Comparison of ENCODE assay signal across 22 mouse cellular contexts in the genomic region with DNA sequence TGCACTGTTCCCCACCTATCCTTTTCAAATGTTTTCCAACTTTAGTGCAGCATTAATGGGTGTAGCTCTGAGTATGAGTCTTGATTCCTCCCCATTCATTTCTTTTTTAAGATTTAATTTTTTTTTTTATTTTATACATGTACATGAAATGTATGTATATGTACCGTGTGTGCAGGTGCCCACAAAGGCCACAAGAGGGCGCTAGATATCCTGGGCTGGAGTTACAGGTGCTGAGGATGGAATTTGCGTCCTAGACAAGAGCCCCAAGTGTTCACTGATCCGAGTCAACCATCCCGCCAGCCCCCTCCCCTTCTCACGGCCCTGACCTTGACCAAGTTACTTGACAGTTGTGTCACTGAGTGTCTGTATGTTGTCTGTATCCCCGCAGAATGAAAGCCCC. TPM values are rescaled to one million over a fixed set of nuclear protein-coding genes. Genes with fewer than 3 reads are reported as not detected.
DNase-seq lines count a peak whose midpoint lies in the region; ATAC-seq and TF ChIP-seq lines count a peak whose summit lies in the region.
"Had no signal": no experiment of that assay in that cellular context is flagged by ENCODE, and none has a peak within 500 bp of the region (broad histone marks: within the 10 kb centered on the region; RNA-seq: fewer than 3 reads in every experiment).

No protein-coding gene starts in this region.

- H3K4me1 ChIP-seq in testis, adult 2 months (ENCODE audit: control insufficient read depth, insufficient read depth, low read length) = peaks cover 5% of the 10 kb centered on the region; the same call in 1 of the 2 replicates
- H3K4me1 ChIP-seq: neural tube, embryonic 12.5 days had no signal

- peak; percentile 13 for DNase-seq in CD4-positive, CD25-positive, alpha-beta regulatory T cell, adult 2 months (ENCODE audit: low read depth, low spot score)
- no peak for DNase-seq in layer of hippocampus, adult 2 months (ENCODE audit: low spot score in 2 of 2)
- no peak for DNase-seq in layer of hippocampus, adult 9-10 months (ENCODE audit: low spot score)
- DNase-seq in testis, postnatal 14 days (ENCODE audit: low spot score) = no peak
- no peak for DNase-seq in ovary, postnatal 14 days (ENCODE audit: low spot score)
- DNase-seq in adrenal gland, adult (ENCODE audit: inconsistent age in 2 of 2, low spot score in 1 of 2) = no peak
- DNase-seq: adrenal gland, postnatal 25 days; cerebellum, adult 11 months; cerebellum, postnatal 36 days; gastrocnemius, postnatal 14 days; heart, postnatal 36 days; kidney, postnatal 10 days; layer of hippocampus, adult 9-11 months; right cerebral cortex, postnatal 4 days; thymus, postnatal 14 days had no signal

- no peak overlapping the region for H3K4me3 ChIP-seq in layer of hippocampus, adult 2 months
- H3K4me3 ChIP-seq in testis, adult 2 months (ENCODE audit: control insufficient read depth, low read depth, low read length) = no peak overlapping the region
- H3K4me3 ChIP-seq: liver, embryonic 15.5 days; neural tube, embryonic 12.5 days had no signal

- H3K27ac ChIP-seq in layer of hippocampus, adult 2 months = no peak overlapping the region
- H3K27ac ChIP-seq in testis, adult 2 months (ENCODE audit: control insufficient read depth, insufficient read depth, low read depth, low read length) = no peak overlapping the region
- H3K27ac ChIP-seq: liver, embryonic 15.5 days; neural tube, embryonic 12.5 days had no signal

- no peak for TF ChIP-seq POLR2A in testis, adult 2 months (IDR thresholded peaks at IDR 0.05; ENCODE audit: control insufficient read depth, low read depth, low read length)

- no peaks in the 10 kb centered on the region for H3K27me3 ChIP-seq in testis, adult 2 months (ENCODE audit: control insufficient read depth, insufficient read depth, low read length)
- H3K27me3 ChIP-seq: liver, embryonic 15.5 days; neural tube, embryonic 12.5 days had no signal

- no peak for ATAC-seq in CD4-positive, CD25-positive, alpha-beta regulatory T cell, adult 4 months

- no peaks in the 10 kb centered on the region for H3K36me3 ChIP-seq in testis, adult 2 months (ENCODE audit: control insufficient read depth, insufficient read depth, low read length)
- H3K36me3 ChIP-seq: liver, embryonic 15.5 days; neural tube, embryonic 12.5 days had no signal

- peak; percentile 62 for TF ChIP-seq CTCF in layer of hippocampus, adult 2 months (conservative IDR thresholded peaks at IDR 0.05)
- TF ChIP-seq CTCF in testis, adult 2 months (IDR thresholded peaks at IDR 0.05; ENCODE audit: control insufficient read depth, insufficient read depth, insufficient replicate concordance, low read depth, low read length) = peak; percentile 77; the same call in 1 of the 2 replicates

RNA-seq across cellular contexts. Expression of a gene that starts 12.1 kb away (rescaled TPM):
- polyA plus RNA-seq in CD4-positive, CD25-positive, alpha-beta regulatory T cell, adult 4 months (2017; shearing (Covaris generic)) = 10 to 100 TPM; 22.5 to 44.8 TPM
- total RNA-seq in layer of hippocampus, adult 2 months (2021) = 1 to 10 TPM; 1.6 to 4.2 TPM
- 3.3 and 3.4 TPM in 2 replicates for polyA plus RNA-seq in testis, adult 2 months (2012; rRNA removed)

RNA-seq across cellular contexts. Expression of a gene that starts 17.8 kb away (rescaled TPM):
- not detected for polyA plus RNA-seq in CD4-positive, CD25-positive, alpha-beta regulatory T cell, adult 4 months (2017; shearing (Covaris generic))
- total RNA-seq in layer of hippocampus, adult 2 months (2021) = not detected
- polyA plus RNA-seq in testis, adult 2 months (2012; rRNA removed) = 0.46 TPM in 1 of 2 replicates, not detected in the other
- total RNA-seq: adrenal gland, postnatal 25 days; gastrocnemius, postnatal 14 days; heart, postnatal 36 days; left cerebral cortex, postnatal 25 days; megakaryocyte, adult 5-6 weeks had no signal
- polyA plus RNA-seq: embryonic facial prominence, embryonic 11.5 days; neural tube, embryonic 12.5 days had no signal
